ENCODE assay signal across 11 mouse cellular contexts in the genomic region with DNA sequence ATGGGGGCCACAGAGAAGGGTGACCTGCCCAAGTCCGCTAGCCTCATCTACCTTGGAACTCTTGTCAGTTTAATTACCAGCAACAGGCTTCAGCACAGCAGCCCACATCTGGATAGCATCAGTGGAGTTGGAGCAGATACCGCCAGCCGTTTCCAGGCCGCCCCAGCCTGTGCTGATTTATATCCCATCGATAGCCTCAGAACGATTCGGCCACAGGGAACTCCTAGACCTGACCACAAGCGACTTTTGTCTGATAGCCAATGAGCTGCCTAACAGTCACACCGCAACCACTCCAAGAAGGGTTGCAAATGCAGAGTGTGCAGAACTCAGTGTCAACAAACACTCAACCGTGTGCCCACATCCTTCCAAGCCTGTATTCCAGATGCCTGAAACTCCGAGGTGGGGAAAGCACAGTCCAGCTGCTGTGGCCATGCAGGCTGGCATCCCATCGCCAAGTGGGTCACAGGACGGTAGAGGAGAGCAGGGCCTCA.
DNase-seq lines count a peak whose midpoint lies in the region; ATAC-seq and TF ChIP-seq lines count a peak whose summit lies in the region.
"Had no signal": no experiment of that assay in that cellular context is flagged by ENCODE, and none has a peak within 500 bp of the region (broad histone marks: within the 10 kb centered on the region; RNA-seq: fewer than 3 reads in every experiment).

No protein-coding gene starts in this region.

- H3K36me3 ChIP-seq in heart, embryonic 15.5 days, result no peaks in the 10 kb centered on the region
- H3K36me3 ChIP-seq in lung, postnatal 0 days (ENCODE audit: insufficient read depth, low read length), result no peaks in the 10 kb centered on the region
- no peaks in the 10 kb centered on the region for H3K36me3 ChIP-seq in liver, embryonic 12.5 days

- H3K9ac ChIP-seq in heart, embryonic 15.5 days, result no peak overlapping the region
- no peak overlapping the region for H3K9ac ChIP-seq in lung, postnatal 0 days (replicated peaks; ENCODE audit: low read depth)
- no peak overlapping the region for H3K9ac ChIP-seq in liver, embryonic 12.5 days
- H3K9ac ChIP-seq: liver, embryonic 14.5 days had no signal

- no peak overlapping the region for H3K4me3 ChIP-seq in heart, embryonic 15.5 days
- H3K4me3 ChIP-seq in lung, postnatal 0 days (ENCODE audit: low read depth, low read length), result no peak overlapping the region
- no peak overlapping the region for H3K4me3 ChIP-seq in liver, embryonic 12.5 days

- no peak for DNase-seq in heart, adult 18-20 months
- DNase-seq in embryo, embryonic 10.5 days (ENCODE audit: low spot score), result peak; percentile 75
- peak; percentile 48 for DNase-seq in gastrocnemius, postnatal 14 days
- DNase-seq in lung, postnatal 0 days (ENCODE audit: low spot score), result peak; percentile 66
- DNase-seq in c-Kit-positive CD71-positive TER-119-positive erythroid progenitor cells, embryonic 14.5 days (ENCODE audit: low spot score), result no peak
- no peak for DNase-seq in frontal cortex, adult 2 months (ENCODE audit: extremely low spot score in 1 of 2, low spot score in 1 of 2)
- DNase-seq: heart, adult 11 months; kidney, adult 2 months had no signal

- H3K4me1 ChIP-seq in heart, embryonic 15.5 days (replicated peaks), result peaks cover 28% of the 10 kb centered on the region
- 0 out of 2 replicates have a peak, but pooled peaks cover 5% of the 10 kb centered on the region for H3K4me1 ChIP-seq in lung, postnatal 0 days (ENCODE audit: insufficient read depth, low read depth, low read length)
- H3K4me1 ChIP-seq in liver, embryonic 12.5 days, result peaks cover 10% of the 10 kb centered on the region; the same call in 1 of the 2 replicates

- 28% methylated on average over 13 of the region's 13 CpGs for WGBS in heart, embryonic 15.5 days
- 38% methylated on average over 13 of the region's 13 CpGs for WGBS in lung, postnatal 0 days
- WGBS in liver, embryonic 12.5 days (ENCODE audit: insufficient replicate concordance), result 53% methylated on average over 13 of the region's 13 CpGs

- ATAC-seq in heart, embryonic 15.5 days (replicated peaks; ENCODE audit: insufficient number of reproducible peaks, insufficient read depth, low FRiP score, low read depth), result no peak
- peak; percentile 69 for ATAC-seq in lung, postnatal 0 days
- ATAC-seq in liver, embryonic 12.5 days, result no peak

- TF ChIP-seq CTCF in lung, postnatal 0 days (IDR thresholded peaks at IDR 0.05), result no peak

- H3K4me2 ChIP-seq in heart, embryonic 15.5 days, result 0 out of 2 replicates have a peak overlapping the region, but pooled peaks have one; percentile 7
- H3K4me2 ChIP-seq in lung, postnatal 0 days (replicated peaks; ENCODE audit: low read depth, low read length), result no peak overlapping the region
- H3K4me2 ChIP-seq in liver, embryonic 12.5 days, result no peak overlapping the region

- intact Hi-C loops in gastrocnemius, postnatal 14 days (cut with DNase I; ENCODE audit: low total_unique reads), result no loop called here

- no peak for TF ChIP-seq EP300 in lung, postnatal 0 days (IDR thresholded peaks at IDR 0.05)

- peaks cover 77% of the 10 kb centered on the region for H3K27me3 ChIP-seq in heart, embryonic 15.5 days
- H3K27me3 ChIP-seq in lung, postnatal 0 days (replicated peaks; ENCODE audit: insufficient read depth, low read length), result no peaks in the 10 kb centered on the region
- H3K27me3 ChIP-seq in liver, embryonic 12.5 days (replicated peaks), result peaks cover 9% of the 10 kb centered on the region; the same call in 1 of the 2 replicates

- H3K9me3 ChIP-seq in heart, embryonic 15.5 days (replicated peaks), result no peaks in the 10 kb centered on the region
- H3K9me3 ChIP-seq in lung, postnatal 0 days (ENCODE audit: low read length), result no peaks in the 10 kb centered on the region
- no peaks in the 10 kb centered on the region for H3K9me3 ChIP-seq in liver, embryonic 12.5 days (replicated peaks)

- H3K27ac ChIP-seq in heart, embryonic 15.5 days, result peak overlapping the region; percentile 24; the same call in 1 of the 2 replicates
- H3K27ac ChIP-seq in lung, postnatal 0 days (ENCODE audit: low read length), result peak overlapping the region; percentile 40; the same call in 1 of the 2 replicates
- no peak overlapping the region for H3K27ac ChIP-seq in liver, embryonic 12.5 days
- H3K27ac ChIP-seq: liver, embryonic 14.5 days had no signal

Comparison
In these comparisons a context has a peak if more than half of its experiments do, and no peak if none do; other contexts are left out.
1. DNase-seq: peak in embryo, embryonic 10.5 days (single experiment), gastrocnemius, postnatal 14 days (single experiment) and lung, postnatal 0 days (single experiment); none in heart, adult 18-20 months (0 of 2), c-Kit-positive CD71-positive TER-119-positive erythroid progenitor cells, embryonic 14.5 days (single experiment) and frontal cortex, adult 2 months (0 of 2).